Mouse (Mus musculus) brain, embryonic 14.5 days (tissue): ENCODE data around the gene Dync1li1. TPM values are rescaled to one million over a fixed set of nuclear protein-coding genes. Genes with fewer than 3 reads are reported as not detected.

Experiments
- DNase-seq: peaks from one replicate; pipeline ENCODE4 v3.0.0-alpha.2; 2011; ENCODE audit warnings: low read depth
- CTCF ChIP-seq: fragments of 200-500 bp; IDR thresholded peaks from 2 replicates; pipeline ENCODE4 v1.5.1; 2012; ENCODE audit warnings: inconsistent platforms, mild to moderate bottlenecking, moderate library complexity, borderline replicate concordance; ENCODE audit not compliant: insufficient read depth, insufficient read length; ENCODE audit errors: extremely low read depth
- POLR2A ChIP-seq: fragments of 200-500 bp; IDR thresholded peaks from 2 replicates; pipeline ENCODE4 v1.6.1; 2012; ENCODE audit warnings: mild to moderate bottlenecking, inconsistent platforms, borderline replicate concordance; ENCODE audit not compliant: poor library complexity, insufficient read depth, insufficient read length, severe bottlenecking; ENCODE audit errors: extremely low read depth
- polyA plus RNA-seq: library from polyadenylated mRNA; depleted of rRNA; stranded (reverse); fragments of >200 nt; gene quantifications from 2 replicates; pipeline ENCODE4 v1.2.3, GENCODE M21; 2012

Gene Dync1li1
- polyA plus RNA-seq, 1 experiment = 87.4 TPM

GRCm38 (mm10) chr9:114656701-114657100 is 31.9 kb upstream of the Dync1li1 start:
- no peak for TF ChIP-seq CTCF
- TF ChIP-seq POLR2A = no peak
- no peak for DNase-seq

DNA sequence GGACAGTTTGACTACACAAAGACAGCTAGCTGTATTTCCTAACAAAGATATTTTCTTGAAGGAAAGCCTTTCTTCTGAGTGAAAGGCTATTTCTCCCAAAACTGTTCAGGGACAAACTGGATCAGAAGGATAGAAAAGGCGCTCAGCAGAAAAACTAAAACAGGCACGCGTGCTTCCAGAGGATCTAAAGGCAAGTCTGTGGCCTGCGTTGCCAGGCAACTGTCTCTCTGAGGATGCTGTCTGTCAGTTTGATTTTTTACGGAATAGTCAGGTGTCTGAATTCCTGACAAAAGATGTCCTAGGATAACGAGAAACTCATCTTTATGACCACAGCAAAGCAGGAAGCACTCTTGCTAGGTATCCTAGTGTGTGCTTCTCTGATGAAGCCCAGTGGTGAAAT is 28.1 kb upstream of the Dync1li1 start:
- peak; percentile 64 for DNase-seq
- TF ChIP-seq POLR2A (no peak), CTCF (no peak)

DNA sequence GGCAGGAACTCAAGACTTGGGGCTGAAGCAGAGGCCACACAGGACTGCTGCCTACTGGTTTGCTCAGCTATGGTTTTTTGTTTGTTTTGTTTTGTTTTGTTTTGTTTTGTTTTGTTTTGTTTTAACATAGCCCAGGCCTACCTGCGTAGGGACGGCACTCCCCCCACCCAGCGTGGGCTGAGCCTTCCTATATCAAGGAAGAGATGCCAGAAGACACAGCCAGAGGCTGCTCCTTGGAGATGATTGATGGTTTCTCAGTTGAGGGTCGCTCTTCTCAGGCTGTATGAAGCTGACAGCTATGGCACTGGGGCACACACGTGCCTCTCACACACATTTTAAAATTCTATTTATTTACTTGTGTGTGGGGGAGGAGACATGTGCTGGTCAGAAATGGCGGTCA is 27.6 kb upstream of the Dync1li1 start:
- no peak for DNase-seq
- no peak for TF ChIP-seq CTCF
- no peak for TF ChIP-seq POLR2A

DNA sequence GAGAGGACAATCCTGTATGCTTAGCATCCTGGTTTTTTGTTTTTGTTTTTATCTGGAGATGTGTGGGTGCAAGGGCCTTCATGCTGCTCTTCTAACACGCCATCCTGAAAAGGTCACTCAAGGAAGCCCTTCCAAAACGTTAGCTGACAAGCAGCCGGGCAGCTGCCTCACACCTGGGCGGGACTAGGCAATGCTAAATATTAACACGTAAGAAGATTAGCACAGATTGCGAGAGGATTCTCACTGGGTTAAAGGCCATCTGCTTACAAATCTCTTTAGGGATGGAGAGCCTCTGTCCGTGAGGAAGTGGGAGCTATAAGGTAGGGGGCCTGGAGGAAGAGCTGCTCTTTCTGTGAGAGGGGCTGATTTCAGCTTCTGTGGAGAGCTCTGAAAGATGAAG is 26.6 kb upstream of the Dync1li1 start:
- TF ChIP-seq POLR2A (no peak), CTCF (no peak)
- no peak for DNase-seq

DNA sequence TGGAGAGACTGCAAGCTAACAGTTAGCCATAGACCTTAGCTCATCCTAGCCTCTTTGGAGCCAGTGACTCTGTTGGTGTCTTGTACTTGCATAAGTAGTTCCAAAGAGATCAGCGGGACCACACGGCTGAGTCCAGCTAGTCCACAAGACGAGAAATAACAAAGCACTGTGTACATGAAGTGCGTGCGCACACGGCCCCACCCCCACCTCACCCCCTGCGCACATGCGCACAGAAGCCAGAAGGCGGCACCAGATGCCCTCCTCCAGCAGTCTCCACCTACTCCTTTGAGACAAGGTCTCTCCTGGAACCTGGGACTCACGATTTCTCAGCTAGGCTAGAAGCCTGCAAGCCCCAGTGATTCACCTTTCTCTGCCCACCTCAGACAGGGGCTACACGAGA is 24.8 kb upstream of the Dync1li1 start:
- TF ChIP-seq CTCF (no peak), POLR2A (no peak)
- DNase-seq = no peak

DNA sequence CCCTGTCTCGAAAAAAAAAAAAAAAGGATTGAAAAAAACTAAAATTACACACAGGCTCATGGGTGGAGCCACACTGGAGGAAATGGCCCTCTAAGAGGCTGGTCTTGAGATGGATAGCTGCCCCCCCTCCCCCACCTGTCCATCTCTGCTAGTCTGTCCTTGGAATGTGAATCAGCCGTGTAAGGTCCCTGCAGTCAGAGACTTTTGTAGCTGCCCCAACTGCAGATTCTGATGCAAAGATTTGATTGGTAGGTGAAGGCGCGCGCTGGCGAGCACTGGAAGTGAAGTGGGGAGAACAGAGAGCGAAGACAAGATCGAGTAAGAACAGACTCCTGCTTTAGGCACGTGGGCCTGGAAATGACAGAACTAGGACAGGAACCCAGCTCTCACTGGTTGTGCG is 21.7 kb upstream of the Dync1li1 start:
- DNase-seq = no peak
- no peak for TF ChIP-seq CTCF

- TF ChIP-seq POLR2A = no peak
- DNase-seq = no peak
Measured at GRCm38 (mm10) chr9:114668047-114668446, 20.5 kb upstream of the Dync1li1 start.

GRCm38 (mm10) chr9:114669011-114669410 is 19.6 kb upstream of the Dync1li1 start:
- DNase-seq = no peak
- TF ChIP-seq POLR2A (no peak), CTCF (no peak)

DNA sequence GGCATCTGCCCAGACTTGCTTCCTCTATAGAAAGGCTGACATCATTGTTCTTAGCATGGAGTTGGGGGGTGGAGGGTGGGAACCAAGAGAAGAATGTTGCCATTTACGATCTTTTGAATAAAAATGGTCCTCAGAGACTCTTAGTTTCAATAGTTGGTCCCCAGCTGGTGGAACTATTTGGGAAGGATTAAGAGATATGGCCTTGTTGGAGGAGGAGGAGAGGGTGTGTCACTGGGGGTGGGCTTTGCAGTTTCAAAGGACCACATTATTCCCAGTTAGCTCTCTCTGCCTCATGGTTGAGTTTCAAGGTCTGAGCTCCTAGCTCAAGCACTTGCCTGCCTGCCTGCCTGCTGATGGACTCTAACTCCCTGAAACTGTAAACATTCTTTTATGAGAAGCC is 16.6 kb upstream of the Dync1li1 start:
- TF ChIP-seq POLR2A (no peak), CTCF (no peak)
- peak; percentile 30 for DNase-seq

DNA sequence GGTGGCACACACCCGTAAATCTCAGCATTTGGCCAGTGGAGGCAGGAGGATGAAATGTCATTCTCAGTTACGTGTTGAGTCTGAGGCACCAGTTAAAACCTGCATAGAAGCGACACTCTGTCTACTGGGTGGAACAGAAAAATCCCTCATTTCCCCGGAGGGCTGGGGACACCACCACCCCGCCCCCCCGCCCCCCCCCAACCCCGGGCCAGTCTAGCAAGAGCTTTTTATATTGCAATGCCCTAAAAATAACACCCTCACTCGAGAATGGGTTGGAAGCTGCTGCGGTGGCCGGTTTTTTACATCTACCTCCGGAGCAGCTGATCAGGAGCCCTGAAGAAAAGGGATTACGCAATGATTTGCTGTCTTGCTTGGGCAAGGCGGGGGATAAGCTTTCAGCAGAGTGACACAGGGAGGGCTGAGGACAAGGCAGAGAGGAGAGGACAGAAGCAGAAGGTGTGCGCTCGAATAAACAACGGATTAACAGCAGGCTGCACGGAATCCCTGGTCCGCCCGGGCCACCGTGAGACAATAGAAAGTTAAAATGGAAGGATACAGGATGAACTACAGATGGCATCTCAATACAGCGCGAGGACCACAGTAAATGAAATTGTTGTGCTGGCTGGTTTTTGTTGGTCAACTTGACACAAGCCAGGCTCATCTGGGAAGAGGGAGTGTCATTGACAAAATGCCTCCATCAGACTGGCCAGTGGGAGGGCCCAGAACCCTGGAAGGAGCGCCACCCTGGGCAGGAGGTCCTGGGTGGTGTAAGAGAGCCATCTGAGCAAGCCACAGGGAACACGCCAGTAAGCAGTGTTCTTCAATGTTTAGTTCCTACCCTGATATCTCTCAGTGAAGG is 15.7 kb upstream of the Dync1li1 start:
- no peak for TF ChIP-seq CTCF
- no peak for TF ChIP-seq POLR2A
- DNase-seq = peak; percentile 73

DNA sequence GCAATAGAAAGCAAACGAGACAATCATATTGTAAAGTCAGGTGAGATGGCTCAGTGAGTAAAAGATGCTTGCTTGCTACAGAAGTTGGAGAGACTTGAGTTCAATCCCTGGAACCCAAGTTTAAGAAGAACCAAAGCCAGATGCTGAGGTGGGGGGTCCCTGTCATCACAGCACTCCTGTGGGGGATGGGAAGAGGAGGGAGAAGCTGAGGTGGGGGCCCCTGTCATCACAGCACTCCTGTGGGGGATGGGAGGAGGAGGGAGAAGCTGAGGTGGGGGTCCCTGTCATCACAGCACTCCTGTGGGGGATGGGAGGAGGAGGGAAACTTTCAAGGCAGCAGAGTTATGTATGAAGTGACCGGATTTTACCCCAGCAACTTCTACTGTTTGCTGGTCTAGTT is 15.0 kb upstream of the Dync1li1 start:
- no peak for DNase-seq
- TF ChIP-seq POLR2A (no peak), CTCF (no peak)

- no peak for DNase-seq
Measured at GRCm38 (mm10) chr9:114678576-114678975, 10.0 kb upstream of the Dync1li1 start.

More at GRCm38 (mm10) chr9:114678576-114678975, 10.0 kb upstream of the Dync1li1 start:
- TF ChIP-seq CTCF = no peak
- no peak for TF ChIP-seq POLR2A
